Mouse (Mus musculus) layer of hippocampus, adult 2 months (tissue): ENCODE data around the gene Bend7. TPM values are rescaled to one million over a fixed set of nuclear protein-coding genes. Genes with fewer than 3 reads are reported as not detected.

ENCODE experiments used
- DNase-seq, 2 experiments: peaks; one replicate each; pipeline ENCODE4 v3.0.0; 2022; ENCODE audit warnings: low spot score in 2 of 2
- H3K27ac ChIP-seq: fragments of 200-600 bp; 2 replicates; pipeline ENCODE4 v1.8.1; 2022
- H3K4me3 ChIP-seq: fragments of 200-600 bp; 2 replicates; pipeline ENCODE4 v1.8.1; 2022; ENCODE audit warnings: mild to moderate bottlenecking
- CTCF ChIP-seq: fragments of 200-600 bp; conservative IDR thresholded peaks from 2 replicates; pipeline ENCODE4 v1.8.1; 2022; ENCODE audit warnings: antibody characterized with exemption, mild to moderate bottlenecking, moderate library complexity
- long read RNA-seq, 2 experiments: library from polyadenylated mRNA; stranded (forward); transcript quantifications; one replicate each; pipeline ENCODE4 v2.0.0; 2021; ENCODE audit warnings: borderline mapping rate in 2 of 2
- total RNA-seq, 2 experiments: library from RNA; stranded (reverse); gene quantifications; 2 replicates each; pipeline ENCODE4 v1.2.3; 2021

Gene Bend7
- total RNA-seq: 1 to 10 TPM; 1.7 to 2.3 TPM
- long read RNA-seq, experiment 1: 0 reads
- long read RNA-seq, experiment 2, partial matches to known transcripts: 0 of 3 reads
- long read RNA-seq, experiment 2, other reads (novel, unspliced or antisense): 0 of 3 reads

- TF ChIP-seq CTCF: no peak
- H3K4me3 ChIP-seq: peak within 1 kb of the TSS; percentile 69
- DNase-seq: no peak
- H3K27ac ChIP-seq: peak within 1 kb of the TSS; percentile 55; the same call in 1 of the 2 replicates
Observed at GRCm38 (mm10) chr2:4717769-4718661, at the start of gene Bend7. Gene Bend7, plus strand, starts transcription at chr2:4717831.

- no peak overlapping the region for H3K27ac ChIP-seq
- no peak overlapping the region for H3K4me3 ChIP-seq
- DNase-seq: no peak
- no peak for TF ChIP-seq CTCF
Observed at GRCm38 (mm10) chr2:4668626-4669025, 49.0 kb upstream of the Bend7 start.

- Histone ChIP-seq H3K27ac (no peak overlapping the region), H3K4me3 (no peak overlapping the region)
- no peak for TF ChIP-seq CTCF
- no peak for DNase-seq
Observed at GRCm38 (mm10) chr2:4669701-4670100, 47.9 kb upstream of the Bend7 start.

- TF ChIP-seq CTCF: no peak
- H3K4me3 ChIP-seq: no peak overlapping the region
- DNase-seq: no peak
- no peak overlapping the region for H3K27ac ChIP-seq
Observed at GRCm38 (mm10) chr2:4671636-4672035, 46.0 kb upstream of the Bend7 start.

GRCm38 (mm10) chr2:4679886-4680285, 37.7 kb upstream of the Bend7 start:
- no peak for TF ChIP-seq CTCF
- Histone ChIP-seq H3K4me3 (no peak overlapping the region), H3K27ac (no peak overlapping the region)
- DNase-seq: no peak

GRCm38 (mm10) chr2:4711262-4711661, 6.4 kb upstream of the Bend7 start:
- H3K4me3 ChIP-seq: no peak overlapping the region
- no peak overlapping the region for H3K27ac ChIP-seq
- no peak for DNase-seq
- TF ChIP-seq CTCF: peak; percentile 70

- Histone ChIP-seq H3K27ac (no peak overlapping the region), H3K4me3 (peak overlapping the region; percentile 56)
- no peak for TF ChIP-seq CTCF
- no peak for DNase-seq
Observed at GRCm38 (mm10) chr2:4717081-4717768, 406 bp upstream of the Bend7 start.

- no peak for TF ChIP-seq CTCF
- Histone ChIP-seq H3K4me3 (no peak overlapping the region), H3K27ac (no peak overlapping the region)
- DNase-seq: no peak
Observed at GRCm38 (mm10) chr2:4723088-4723487, 5.5 kb downstream of the Bend7 start.

GRCm38 (mm10) chr2:4730161-4730560, 12.5 kb downstream of the Bend7 start:
- Histone ChIP-seq H3K27ac (no peak overlapping the region), H3K4me3 (no peak overlapping the region)
- no peak for TF ChIP-seq CTCF
- no peak for DNase-seq

- no peak for TF ChIP-seq CTCF
- DNase-seq: no peak
- Histone ChIP-seq H3K27ac (no peak overlapping the region), H3K4me3 (no peak overlapping the region)
Observed at GRCm38 (mm10) chr2:4733971-4734370, 16.3 kb downstream of the Bend7 start.

GRCm38 (mm10) chr2:4736095-4736797, 18.6 kb downstream of the Bend7 start:
- no peak overlapping the region for H3K4me3 ChIP-seq
- DNase-seq: no peak
- no peak overlapping the region for H3K27ac ChIP-seq
- TF ChIP-seq CTCF: no peak

- no peak for TF ChIP-seq CTCF
- DNase-seq: no peak
- Histone ChIP-seq H3K27ac (no peak overlapping the region), H3K4me3 (no peak overlapping the region)
Observed at GRCm38 (mm10) chr2:4736798-4737155, 19.1 kb downstream of the Bend7 start.

GRCm38 (mm10) chr2:4751918-4752317, 34.3 kb downstream of the Bend7 start:
- TF ChIP-seq CTCF: no peak
- no peak overlapping the region for H3K4me3 ChIP-seq

More at GRCm38 (mm10) chr2:4751918-4752317, 34.3 kb downstream of the Bend7 start:
- H3K27ac ChIP-seq: no peak overlapping the region
- DNase-seq: no peak
